Mouse (Mus musculus) spleen, adult 2 months (tissue): ENCODE results near the gene Rap2a. TPM values are rescaled to one million over a fixed set of nuclear protein-coding genes. Genes with fewer than 3 reads are reported as not detected.

Experiments used
- DNase-seq, 2 experiments: peaks; one replicate each; pipeline versions ENCODE4 v3.0.0 to v3.0.0-alpha.2; 2012 to 2021; ENCODE audit warnings: low spot score in 2 of 2, low read depth in 1 of 2
- H3K27ac ChIP-seq: fragments of 200-500 bp; 2 replicates; pipeline ENCODE4 v1.5.1; 2012; ENCODE audit warnings: low read length, inconsistent platforms; ENCODE audit not compliant: insufficient read depth
- H3K27me3 ChIP-seq: fragments of 200-500 bp; 2 replicates; pipeline ENCODE4 v1.6.1; 2012; ENCODE audit warnings: mild to moderate bottlenecking, moderate library complexity, low read length, inconsistent platforms; ENCODE audit not compliant: control insufficient read depth, insufficient read depth
- H3K36me3 ChIP-seq: fragments of 200-500 bp; 2 replicates; pipeline ENCODE4 v1.6.1; 2012; ENCODE audit warnings: mild to moderate bottlenecking, low read length, inconsistent platforms; ENCODE audit not compliant: control insufficient read depth, insufficient read depth
- H3K4me1 ChIP-seq: fragments of 200-500 bp; 2 replicates; pipeline ENCODE4 v1.6.1; 2011; ENCODE audit warnings: inconsistent platforms; ENCODE audit not compliant: control insufficient read depth, insufficient read depth, insufficient read length
- H3K4me3 ChIP-seq: fragments of 200-500 bp; 2 replicates; pipeline ENCODE4 v1.5.1; 2011; ENCODE audit warnings: mild to moderate bottlenecking, inconsistent platforms; ENCODE audit not compliant: insufficient read depth, insufficient read length; ENCODE audit errors: extremely low read depth
- CTCF ChIP-seq: fragments of 200-500 bp; IDR thresholded peaks from 2 replicates; pipeline ENCODE4 v1.5.1; 2011; ENCODE audit warnings: mild to moderate bottlenecking, inconsistent platforms; ENCODE audit not compliant: insufficient read depth, insufficient read length, insufficient replicate concordance; ENCODE audit errors: extremely low read depth
- POLR2A ChIP-seq: fragments of 200-500 bp; IDR thresholded peaks from 2 replicates; pipeline ENCODE4 v1.6.1; 2011; ENCODE audit warnings: low read depth, low read length, inconsistent platforms
- WGBS: fragments of 180-500 bp; shearing (Covaris S2); methylation state at CpG from one replicate; pipeline ENCODE4 v1.1.7; 2018; 5-methylcytosine and 5-hydroxymethylcytosine counted together
- polyA plus RNA-seq: library from polyadenylated mRNA; depleted of rRNA; stranded (reverse); fragments of >200 nt; gene quantifications from 2 replicates; pipeline ENCODE4 v1.2.3, GENCODE M21; 2012

Gene Rap2a
- polyA plus RNA-seq, 1 experiment, result 9.4 TPM

DNA sequence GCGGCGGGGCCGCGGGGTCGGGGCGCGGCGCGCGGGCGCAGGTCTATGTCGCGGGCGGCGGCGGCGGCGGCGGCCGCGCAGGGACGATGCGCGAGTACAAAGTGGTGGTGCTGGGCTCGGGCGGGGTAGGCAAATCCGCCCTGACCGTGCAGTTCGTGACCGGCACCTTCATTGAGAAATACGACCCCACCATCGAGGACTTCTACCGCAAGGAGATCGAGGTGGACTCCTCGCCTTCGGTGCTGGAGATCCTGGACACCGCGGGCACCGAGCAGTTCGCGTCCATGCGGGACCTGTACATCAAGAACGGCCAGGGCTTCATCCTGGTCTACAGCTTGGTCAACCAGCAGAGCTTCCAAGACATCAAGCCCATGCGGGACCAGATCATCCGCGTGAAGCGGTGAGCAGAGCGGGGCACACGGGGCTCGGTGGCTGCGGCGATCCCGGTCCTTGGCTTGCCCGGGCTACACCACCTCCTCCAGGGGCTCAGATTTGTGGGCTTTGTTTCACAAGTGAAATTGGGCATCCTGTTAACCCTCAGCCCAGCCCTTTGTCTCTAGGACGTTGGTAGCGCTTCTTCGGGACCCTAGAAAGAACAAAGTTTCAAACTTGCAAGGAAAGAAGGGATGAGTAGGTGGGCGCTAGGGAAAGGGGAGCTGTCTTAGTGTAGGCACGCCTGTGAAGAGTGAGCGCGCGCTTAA, 547 bp downstream of the Rap2a start:
- WGBS, result under 1% methylated on average over 54 of the region's 62 CpGs
- no peak for DNase-seq
- H3K27ac ChIP-seq, result peak overlapping the region; percentile 68
- peak overlapping the region; percentile 82 for H3K4me3 ChIP-seq
- TF ChIP-seq POLR2A (no peak), CTCF (no peak)
- H3K36me3 ChIP-seq, result no peaks in the 10 kb centered on the region
- H3K4me1 ChIP-seq, result no peaks in the 10 kb centered on the region
- H3K27me3 ChIP-seq, result peaks cover 3% of the 10 kb centered on the region; the same call in 1 of the 2 replicates

DNA sequence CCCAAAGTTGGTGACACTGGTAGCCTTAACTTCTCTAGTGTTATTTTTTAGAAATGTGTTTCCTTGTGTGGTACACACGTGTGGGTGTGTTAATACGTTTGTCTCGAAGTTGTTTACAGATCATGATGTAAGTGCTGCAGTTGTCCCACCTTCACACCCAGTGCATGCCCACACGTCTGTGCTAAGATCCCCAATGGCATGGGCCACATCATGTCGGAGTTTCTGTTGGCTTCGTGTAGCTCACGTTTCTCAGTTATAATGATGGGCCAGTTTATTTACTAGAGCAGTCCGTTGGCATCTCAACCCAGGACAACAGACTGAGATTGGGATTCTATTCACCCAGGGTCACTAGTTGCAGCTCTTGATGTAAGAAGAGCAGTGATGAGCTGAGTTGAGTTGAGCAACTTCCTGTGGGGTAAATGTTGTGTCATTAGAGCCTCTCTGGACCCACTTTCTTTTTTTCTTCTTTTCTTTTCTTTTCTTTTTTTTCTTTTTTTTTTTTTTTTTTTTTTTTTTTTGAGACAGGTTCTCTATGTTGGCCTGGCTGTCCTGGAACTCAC, 2.2 kb downstream of the Rap2a start:
- no peaks in the 10 kb centered on the region for H3K4me1 ChIP-seq
- peaks cover 3% of the 10 kb centered on the region; the same call in 1 of the 2 replicates for H3K27me3 ChIP-seq
- no peak overlapping the region for H3K4me3 ChIP-seq
- 80% methylated on average over 8 of the region's 8 CpGs for WGBS
- DNase-seq, result no peak
- TF ChIP-seq CTCF (no peak), POLR2A (no peak)
- no peak overlapping the region for H3K27ac ChIP-seq
- no peaks in the 10 kb centered on the region for H3K36me3 ChIP-seq

DNA sequence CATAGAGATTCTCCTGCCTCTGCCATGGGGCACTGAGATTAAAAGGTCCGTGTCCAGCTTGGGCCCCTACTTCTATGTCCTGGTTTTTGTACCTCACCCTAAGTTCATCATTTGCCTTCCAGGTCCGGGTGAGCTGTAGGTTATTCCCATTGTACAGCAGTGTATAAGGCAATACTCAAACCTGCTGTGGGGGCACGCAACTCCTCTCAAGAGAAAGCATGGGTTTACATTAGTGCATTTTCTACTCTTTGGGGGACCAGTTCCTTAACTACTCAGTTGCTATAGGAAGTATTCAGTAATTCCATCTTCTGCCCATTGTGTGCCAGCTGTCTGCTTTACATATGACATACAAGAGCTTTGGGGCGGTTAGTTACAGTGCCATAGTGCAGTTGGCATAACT, 2.7 kb downstream of the Rap2a start:
- Histone ChIP-seq H3K27ac (no peak overlapping the region), H3K27me3 (peaks cover 3% of the 10 kb centered on the region; the same call in 1 of the 2 replicates), H3K4me1 (no peaks in the 10 kb centered on the region), H3K4me3 (no peak overlapping the region), H3K36me3 (no peaks in the 10 kb centered on the region)
- WGBS, result 88% methylated on average over 4 of the region's 4 CpGs
- TF ChIP-seq POLR2A (no peak), CTCF (no peak)
- DNase-seq, result no peak

DNA sequence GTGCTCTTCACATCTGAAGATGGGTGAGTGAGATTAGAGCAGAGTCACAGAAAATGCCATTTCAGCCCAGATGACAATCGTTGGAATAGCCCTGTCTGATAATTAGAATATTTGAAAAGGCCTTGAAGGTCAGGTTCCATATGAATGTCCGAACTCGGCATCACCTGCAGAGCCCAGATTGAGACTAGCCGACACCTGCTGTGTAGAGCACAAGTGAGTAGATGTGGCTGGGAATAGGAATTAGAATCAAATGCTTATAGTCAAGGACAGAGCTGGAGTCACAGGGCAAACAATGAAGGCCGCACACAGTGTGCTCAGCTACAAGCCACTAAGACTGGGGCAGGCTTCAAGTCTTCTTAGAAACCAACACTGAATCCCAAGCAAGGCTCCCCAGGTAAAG, 6.3 kb downstream of the Rap2a start:
- TF ChIP-seq CTCF, result no peak
- no peak for TF ChIP-seq POLR2A
- 92% methylated on average over 5 of the region's 5 CpGs for WGBS
- Histone ChIP-seq H3K36me3 (no peaks in the 10 kb centered on the region), H3K27ac (no peak overlapping the region), H3K27me3 (no peaks in the 10 kb centered on the region), H3K4me3 (no peak overlapping the region), H3K4me1 (no peaks in the 10 kb centered on the region)
- no peak for DNase-seq

DNA sequence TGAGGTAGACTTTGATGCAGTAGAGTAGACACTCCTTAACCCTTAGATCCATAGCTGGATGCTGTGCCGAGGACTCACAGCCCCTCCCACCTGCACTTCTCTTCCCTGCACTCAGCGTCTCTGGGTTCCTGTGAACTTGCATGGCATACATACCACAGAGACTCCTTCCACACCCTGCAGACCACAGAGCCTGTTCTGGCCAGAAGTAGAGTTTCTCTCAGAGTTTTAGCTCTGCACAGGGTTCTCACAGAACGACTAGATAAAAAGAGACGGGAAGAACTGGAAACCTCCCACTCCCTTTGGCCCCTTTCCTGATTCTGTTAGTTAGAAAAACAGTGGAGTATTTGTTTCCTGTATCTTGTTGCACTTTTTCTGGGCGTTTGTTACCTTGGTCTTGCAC, 18.0 kb downstream of the Rap2a start:
- DNase-seq, result no peak
- TF ChIP-seq CTCF, result no peak
- no peak for TF ChIP-seq POLR2A
- no peaks in the 10 kb centered on the region for H3K27me3 ChIP-seq
- H3K27ac ChIP-seq, result no peak overlapping the region
- no peaks in the 10 kb centered on the region for H3K36me3 ChIP-seq
- H3K4me1 ChIP-seq, result no peaks in the 10 kb centered on the region; the same call in none of the 2 replicates
- no peak overlapping the region for H3K4me3 ChIP-seq
- WGBS, result 15% methylated on average over 5 of the region's 5 CpGs

DNA sequence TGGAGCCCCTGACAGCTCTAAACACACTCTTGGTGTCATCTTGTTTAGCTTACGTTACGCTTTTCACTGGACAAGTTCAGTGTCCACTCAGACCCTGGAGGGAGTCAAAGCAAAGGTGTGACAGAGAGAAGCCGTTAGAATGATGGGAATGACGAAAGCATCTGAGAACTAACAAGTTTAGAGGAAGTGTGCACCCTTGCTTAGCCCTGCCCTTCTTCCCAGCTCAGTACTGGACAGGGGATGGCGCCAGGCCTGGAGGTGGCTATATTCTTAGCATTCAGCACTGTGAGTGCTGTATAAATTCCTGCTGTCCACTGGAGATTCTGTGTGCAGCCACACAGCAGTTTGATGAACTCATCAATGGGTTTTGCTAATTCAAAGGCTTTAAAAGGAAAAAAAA, 18.6 kb downstream of the Rap2a start:
- Histone ChIP-seq H3K27me3 (no peaks in the 10 kb centered on the region), H3K36me3 (no peaks in the 10 kb centered on the region), H3K27ac (no peak overlapping the region), H3K4me1 (no peaks in the 10 kb centered on the region; the same call in none of the 2 replicates), H3K4me3 (no peak overlapping the region)
- TF ChIP-seq POLR2A (no peak), CTCF (no peak)
- 64% methylated on average over 5 of the region's 5 CpGs for WGBS
- DNase-seq, result no peak

DNA sequence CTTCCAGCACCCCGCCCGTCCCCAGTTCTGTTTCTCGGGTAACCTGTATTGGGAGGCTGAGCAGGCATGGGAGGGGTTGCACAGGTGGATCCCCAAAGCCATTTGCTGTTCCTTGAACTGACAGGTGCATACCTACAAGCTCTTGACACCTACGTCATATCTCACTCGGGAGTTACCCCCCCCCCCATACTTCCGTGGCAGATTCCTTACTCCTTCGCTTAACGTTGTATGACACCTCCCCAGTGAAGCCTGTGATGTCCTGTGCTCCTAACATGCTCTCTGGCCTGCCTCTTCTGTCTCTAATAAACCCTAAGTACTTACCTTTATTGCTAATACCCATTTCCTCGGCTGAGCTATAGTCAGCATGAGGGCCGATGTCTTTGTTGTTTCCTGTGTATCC, 20.9 kb downstream of the Rap2a start:
- Histone ChIP-seq H3K27me3 (no peaks in the 10 kb centered on the region), H3K4me3 (no peak overlapping the region), H3K36me3 (no peaks in the 10 kb centered on the region), H3K27ac (no peak overlapping the region), H3K4me1 (no peaks in the 10 kb centered on the region; the same call in 1 of the 2 replicates)
- TF ChIP-seq CTCF (no peak), POLR2A (no peak)
- WGBS, result 96% methylated on average over 10 of the region's 10 CpGs
- DNase-seq, result no peak
